Mouse (Mus musculus): ENCODE measurements around the gene Krt81.

- TF ChIP-seq CTCF (IDR thresholded peaks at IDR 0.05; ENCODE audit: low read depth) (no peak), EP300 (IDR thresholded peaks at IDR 0.05; ENCODE audit: low read depth) (no peak)
Observed at GRCm38 (mm10) chr15:101436611-101437010, 26.9 kb downstream of the Krt81 start.

Measured in liver, postnatal 0 days (tissue).